Mouse (Mus musculus): ENCODE results near the gene Gda. TPM values are rescaled to one million over a fixed set of nuclear protein-coding genes. Genes with fewer than 3 reads are reported as not detected.

Gene Gda
- polyA plus RNA-seq, 1 experiment: 0.04 TPM

GRCm38 (mm10) chr19:21418418-21418817 is 54.8 kb downstream of the Gda start:
- H3K27me3 ChIP-seq (ENCODE audit: control insufficient read depth, insufficient read depth, insufficient read length): no peaks in the 10 kb centered on the region
- no peak overlapping the region for H3K4me2 ChIP-seq (ENCODE audit: low read depth)
- H3K79me2 ChIP-seq (ENCODE audit: control insufficient read depth, insufficient read depth): no peaks in the 10 kb centered on the region
- no peak overlapping the region for H3ac ChIP-seq (ENCODE audit: control insufficient read depth, insufficient read length)
- no peaks in the 10 kb centered on the region for H3K36me3 ChIP-seq (ENCODE audit: control insufficient read depth, insufficient read depth)
- TF ChIP-seq MAX (IDR thresholded peaks at IDR 0.05; ENCODE audit: low read depth) (no peak), TCF3 (IDR thresholded peaks at IDR 0.05; ENCODE audit: insufficient read length, low read depth) (no peak), E2F4 (IDR thresholded peaks at IDR 0.05; ENCODE audit: insufficient read depth) (no peak), POLR2AphosphoS2 (IDR thresholded peaks at IDR 0.05; ENCODE audit: insufficient read length, low read depth) (no peak)
- no peak overlapping the region for H3K4me3 ChIP-seq

DNA sequence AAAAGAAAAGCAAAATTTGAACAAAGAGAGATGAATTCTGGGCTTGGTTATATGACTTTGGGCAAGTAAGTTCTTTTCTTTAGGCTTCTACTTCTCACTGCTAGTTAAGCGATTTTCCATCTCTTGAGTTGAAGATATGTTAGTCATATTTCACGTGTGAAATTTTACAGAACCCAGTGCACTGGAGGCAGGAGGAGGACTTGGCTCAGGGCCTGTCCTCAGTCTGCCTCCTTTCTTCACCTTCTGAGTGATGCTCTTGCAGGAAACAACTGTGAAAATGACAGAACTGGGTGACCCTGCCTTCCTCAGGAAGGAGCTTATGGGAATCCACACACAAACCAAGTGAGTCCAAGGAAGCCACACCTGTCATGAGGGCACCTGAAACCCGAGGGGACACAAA is 57.9 kb downstream of the Gda start:
- H3K27me3 ChIP-seq (ENCODE audit: control insufficient read depth, insufficient read depth, insufficient read length): no peaks in the 10 kb centered on the region
- H3K36me3 ChIP-seq (ENCODE audit: control insufficient read depth, insufficient read depth): no peaks in the 10 kb centered on the region
- no peak for TF ChIP-seq E2F4 (IDR thresholded peaks at IDR 0.05; ENCODE audit: insufficient read depth)
- TF ChIP-seq POLR2A (IDR thresholded peaks at IDR 0.05; ENCODE audit: insufficient read length, low read depth): no peak
- no peak for TF ChIP-seq MYOG (IDR thresholded peaks at IDR 0.05; ENCODE audit: control insufficient read depth in 1 of 3, insufficient read depth in 1 of 3, insufficient read length in 2 of 3, low read depth in 2 of 3)
- no peak for TF ChIP-seq REST (IDR thresholded peaks at IDR 0.05; ENCODE audit: insufficient read depth, insufficient read length)
- TF ChIP-seq MAX (IDR thresholded peaks at IDR 0.05; ENCODE audit: low read depth): no peak
- no peak for TF ChIP-seq CEBPB (IDR thresholded peaks at IDR 0.05; ENCODE audit: insufficient read depth, poor library complexity, severe bottlenecking)
- TF ChIP-seq MYOD1 (IDR thresholded peaks at IDR 0.05; ENCODE audit: control insufficient read depth in 1 of 3, insufficient read length in 2 of 3, low read depth in 2 of 3): no peak
- TF ChIP-seq SRF (IDR thresholded peaks at IDR 0.05; ENCODE audit: control insufficient read depth, insufficient read length, low read depth): no peak
- no peak for TF ChIP-seq USF1 (IDR thresholded peaks at IDR 0.05; ENCODE audit: low read depth)
- no peak for TF ChIP-seq TCF12 (IDR thresholded peaks at IDR 0.05; ENCODE audit: insufficient read depth, poor library complexity, severe bottlenecking)
- TF ChIP-seq POLR2AphosphoS2 (IDR thresholded peaks at IDR 0.05; ENCODE audit: insufficient read length, low read depth): no peak
- no peak for TF ChIP-seq TCF3 (IDR thresholded peaks at IDR 0.05; ENCODE audit: insufficient read length, low read depth)
- H3ac ChIP-seq (ENCODE audit: control insufficient read depth, insufficient read length): no peak overlapping the region
- no peaks in the 10 kb centered on the region for H3K79me2 ChIP-seq (ENCODE audit: control insufficient read depth, insufficient read depth)
- no peak overlapping the region for H3K4me2 ChIP-seq (ENCODE audit: low read depth)
- H3K4me3 ChIP-seq: no peak overlapping the region

- H3K27me3 ChIP-seq (ENCODE audit: control insufficient read depth, insufficient read depth, insufficient read length): no peaks in the 10 kb centered on the region
- no peak for TF ChIP-seq TCF12 (IDR thresholded peaks at IDR 0.05; ENCODE audit: insufficient read depth, poor library complexity, severe bottlenecking)
- TF ChIP-seq MYOD1 (IDR thresholded peaks at IDR 0.05; ENCODE audit: control insufficient read depth in 1 of 3, insufficient read length in 2 of 3, low read depth in 2 of 3): no peak
- no peak for TF ChIP-seq MYOG (IDR thresholded peaks at IDR 0.05; ENCODE audit: control insufficient read depth in 1 of 3, insufficient read depth in 1 of 3, insufficient read length in 2 of 3, low read depth in 2 of 3)
- no peak for TF ChIP-seq POLR2AphosphoS2 (IDR thresholded peaks at IDR 0.05; ENCODE audit: insufficient read length, low read depth)
- TF ChIP-seq REST (IDR thresholded peaks at IDR 0.05; ENCODE audit: insufficient read depth, insufficient read length): no peak
- no peak for TF ChIP-seq TCF3 (IDR thresholded peaks at IDR 0.05; ENCODE audit: insufficient read length, low read depth)
- TF ChIP-seq SRF (IDR thresholded peaks at IDR 0.05; ENCODE audit: control insufficient read depth, insufficient read length, low read depth): no peak
- TF ChIP-seq POLR2A (IDR thresholded peaks at IDR 0.05; ENCODE audit: insufficient read length, low read depth): no peak
- no peak for TF ChIP-seq E2F4 (IDR thresholded peaks at IDR 0.05; ENCODE audit: insufficient read depth)
- no peak for TF ChIP-seq USF1 (IDR thresholded peaks at IDR 0.05; ENCODE audit: low read depth)
- TF ChIP-seq CEBPB (IDR thresholded peaks at IDR 0.05; ENCODE audit: insufficient read depth, poor library complexity, severe bottlenecking): no peak
- no peak for TF ChIP-seq MAX (IDR thresholded peaks at IDR 0.05; ENCODE audit: low read depth)
- H3K79me2 ChIP-seq (ENCODE audit: control insufficient read depth, insufficient read depth): no peaks in the 10 kb centered on the region
- no peaks in the 10 kb centered on the region for H3K36me3 ChIP-seq (ENCODE audit: control insufficient read depth, insufficient read depth)
- H3K4me2 ChIP-seq (ENCODE audit: low read depth): no peak overlapping the region
- no peak overlapping the region for H3ac ChIP-seq (ENCODE audit: control insufficient read depth, insufficient read length)
- H3K4me3 ChIP-seq: no peak overlapping the region
These were observed 64.1 kb downstream of the Gda start for GRCm38 (mm10) chr19:21409178-21409577.

DNA sequence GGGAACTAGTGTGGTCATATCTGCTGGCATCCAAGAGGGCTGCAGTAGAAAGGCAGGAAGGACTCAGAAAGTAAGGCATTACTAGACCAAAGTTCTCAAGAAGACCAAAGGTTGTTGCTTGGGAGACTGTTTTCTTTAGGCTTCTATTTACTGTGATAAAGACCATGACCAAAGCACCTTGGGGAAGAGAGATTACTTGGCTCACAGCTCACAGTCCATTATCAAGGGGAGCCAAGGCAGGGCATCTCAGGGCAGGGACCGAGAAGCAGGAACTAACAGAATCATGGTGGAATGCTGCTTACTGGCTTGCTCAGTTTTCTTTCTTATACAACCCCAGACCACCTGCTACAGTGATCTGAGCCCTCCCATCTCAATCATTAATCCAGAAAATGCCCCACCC is 65.9 kb downstream of the Gda start:
- TF ChIP-seq POLR2AphosphoS2 (IDR thresholded peaks at IDR 0.05; ENCODE audit: insufficient read length, low read depth) (no peak), REST (IDR thresholded peaks at IDR 0.05; ENCODE audit: insufficient read depth, insufficient read length) (no peak), TCF12 (IDR thresholded peaks at IDR 0.05; ENCODE audit: insufficient read depth, poor library complexity, severe bottlenecking) (no peak), E2F4 (IDR thresholded peaks at IDR 0.05; ENCODE audit: insufficient read depth) (no peak), USF1 (IDR thresholded peaks at IDR 0.05; ENCODE audit: low read depth) (no peak), POLR2A (IDR thresholded peaks at IDR 0.05; ENCODE audit: insufficient read length, low read depth) (no peak), SRF (IDR thresholded peaks at IDR 0.05; ENCODE audit: control insufficient read depth, insufficient read length, low read depth) (no peak), MYOD1 (IDR thresholded peaks at IDR 0.05; ENCODE audit: control insufficient read depth in 1 of 3, insufficient read length in 2 of 3, low read depth in 2 of 3) (no peak), MYOG (IDR thresholded peaks at IDR 0.05; ENCODE audit: control insufficient read depth in 1 of 3, insufficient read depth in 1 of 3, insufficient read length in 2 of 3, low read depth in 2 of 3) (no peak), MAX (IDR thresholded peaks at IDR 0.05; ENCODE audit: low read depth) (no peak), CEBPB (IDR thresholded peaks at IDR 0.05; ENCODE audit: insufficient read depth, poor library complexity, severe bottlenecking) (no peak), TCF3 (IDR thresholded peaks at IDR 0.05; ENCODE audit: insufficient read length, low read depth) (no peak)
- no peaks in the 10 kb centered on the region for H3K79me2 ChIP-seq (ENCODE audit: control insufficient read depth, insufficient read depth)
- no peaks in the 10 kb centered on the region for H3K27me3 ChIP-seq (ENCODE audit: control insufficient read depth, insufficient read depth, insufficient read length)
- H3K36me3 ChIP-seq (ENCODE audit: control insufficient read depth, insufficient read depth): no peaks in the 10 kb centered on the region
- H3K4me3 ChIP-seq: no peak overlapping the region
- no peak overlapping the region for H3K4me2 ChIP-seq (ENCODE audit: low read depth)
- H3ac ChIP-seq (ENCODE audit: control insufficient read depth, insufficient read length): no peak overlapping the region

DNA sequence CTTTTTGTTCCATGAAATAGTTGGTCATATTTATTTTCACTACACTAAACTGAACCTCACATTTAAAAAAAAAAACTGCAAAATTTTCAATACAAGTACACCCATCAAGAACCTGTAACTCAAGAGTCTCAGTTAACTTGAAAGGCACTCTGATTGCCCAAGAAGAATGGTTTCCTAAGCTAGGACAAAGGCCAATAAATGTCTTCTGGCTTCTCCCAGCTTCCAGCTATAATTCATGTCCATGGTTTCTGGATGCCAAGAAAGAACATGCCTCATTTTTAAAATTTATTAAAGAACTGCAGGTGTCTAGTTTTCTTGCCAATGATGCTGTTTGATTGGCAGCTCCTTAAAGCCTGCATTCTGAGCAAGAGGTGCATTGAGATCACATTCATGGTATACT is 75.3 kb downstream of the Gda start:
- H3K4me3 ChIP-seq: no peak overlapping the region
- H3ac ChIP-seq (ENCODE audit: control insufficient read depth, insufficient read length): no peak overlapping the region
- H3K4me2 ChIP-seq (ENCODE audit: low read depth): no peak overlapping the region
- no peaks in the 10 kb centered on the region for H3K27me3 ChIP-seq (ENCODE audit: control insufficient read depth, insufficient read depth, insufficient read length)
- H3K36me3 ChIP-seq (ENCODE audit: control insufficient read depth, insufficient read depth): no peaks in the 10 kb centered on the region
- TF ChIP-seq POLR2A (IDR thresholded peaks at IDR 0.05; ENCODE audit: insufficient read length, low read depth) (no peak), SRF (IDR thresholded peaks at IDR 0.05; ENCODE audit: control insufficient read depth, insufficient read length, low read depth) (no peak), MYOD1 (IDR thresholded peaks at IDR 0.05; ENCODE audit: control insufficient read depth in 1 of 3, insufficient read length in 2 of 3, low read depth in 2 of 3) (no peak), TCF3 (IDR thresholded peaks at IDR 0.05; ENCODE audit: insufficient read length, low read depth) (no peak)
- no peaks in the 10 kb centered on the region for H3K79me2 ChIP-seq (ENCODE audit: control insufficient read depth, insufficient read depth)
